Mouse (Mus musculus) neural tube, embryonic 11.5 days (tissue): ENCODE measurements around the gene Syt9. TPM values are rescaled to one million over a fixed set of nuclear protein-coding genes. Genes with fewer than 3 reads are reported as not detected.

Source experiments
- ATAC-seq: fragments of 200-750 bp; cut with Nextera tagmentation; 2 replicates; pipeline ENCODE4 v1.8.0; 2017; ENCODE audit warnings: moderate number of reproducible peaks, mild to moderate bottlenecking, moderate TSS enrichment, moderate library complexity; ENCODE audit not compliant: insufficient read depth, low FRiP score, low TSS enrichment
- DNase-seq: peaks from one replicate; pipeline ENCODE4 v3.0.0-alpha.2; 2015; ENCODE audit warnings: low spot score
- H3K27ac ChIP-seq: fragments of 300-500 bp; sonication (generic); 2 replicates; pipeline ENCODE4 v1.5.1; 2014; ENCODE audit warnings: low read depth, mild to moderate bottlenecking, low read length
- H3K27me3 ChIP-seq: fragments of 300-500 bp; sonication (generic); 2 replicates; pipeline ENCODE4 v1.6.1; 2014; ENCODE audit warnings: mild to moderate bottlenecking, low read length, mixed read lengths; ENCODE audit not compliant: control insufficient read depth, insufficient read depth
- H3K36me3 ChIP-seq: fragments of 300-500 bp; sonication (generic); 2 replicates; pipeline ENCODE4 v1.6.1; 2014; ENCODE audit warnings: mild to moderate bottlenecking, low read length, moderate library complexity, mixed read lengths; ENCODE audit not compliant: control insufficient read depth, insufficient read depth
- H3K4me1 ChIP-seq: fragments of 300-500 bp; sonication (generic); 2 replicates; pipeline ENCODE4 v1.6.1; 2014; ENCODE audit warnings: low read length, mixed read lengths; ENCODE audit not compliant: control insufficient read depth, insufficient read depth
- H3K4me2 ChIP-seq: fragments of 300-500 bp; sonication (generic); 2 replicates; pipeline ENCODE4 v1.6.1; 2014; ENCODE audit warnings: low read depth, mild to moderate bottlenecking, moderate library complexity
- H3K4me3 ChIP-seq: fragments of 300-500 bp; sonication (generic); 2 replicates; pipeline ENCODE4 v1.5.1; 2014; ENCODE audit warnings: low read depth, low read length
- H3K9ac ChIP-seq: fragments of 300-500 bp; sonication (generic); 2 replicates; pipeline ENCODE4 v1.6.1; 2014; ENCODE audit warnings: mild to moderate bottlenecking, low read length
- H3K9me3 ChIP-seq: fragments of 300-500 bp; sonication (generic); 2 replicates; pipeline ENCODE4 v1.6.1; 2016; ENCODE audit warnings: low read length; ENCODE audit not compliant: control insufficient read depth
- WGBS: fragments of 180-500 bp; shearing (Covaris S2); extraction: QIAGEN DNeasy Blood & Tissue Kit; methylation state at CpG from one replicate; pipeline ENCODE4 v1.1.7; 2014; 5-methylcytosine and 5-hydroxymethylcytosine counted together
- polyA plus RNA-seq: library from polyadenylated mRNA; unstranded; fragments of >200 nt; fragmentation: Nextera tagmentation; extraction: Ambion mirVana; gene quantifications from 2 replicates; pipeline ENCODE4 v1.2.1, GENCODE M21; 2014

The Syt9 gene
- polyA plus RNA-seq: 4.2 and 4.4 TPM in 2 replicates

DNA sequence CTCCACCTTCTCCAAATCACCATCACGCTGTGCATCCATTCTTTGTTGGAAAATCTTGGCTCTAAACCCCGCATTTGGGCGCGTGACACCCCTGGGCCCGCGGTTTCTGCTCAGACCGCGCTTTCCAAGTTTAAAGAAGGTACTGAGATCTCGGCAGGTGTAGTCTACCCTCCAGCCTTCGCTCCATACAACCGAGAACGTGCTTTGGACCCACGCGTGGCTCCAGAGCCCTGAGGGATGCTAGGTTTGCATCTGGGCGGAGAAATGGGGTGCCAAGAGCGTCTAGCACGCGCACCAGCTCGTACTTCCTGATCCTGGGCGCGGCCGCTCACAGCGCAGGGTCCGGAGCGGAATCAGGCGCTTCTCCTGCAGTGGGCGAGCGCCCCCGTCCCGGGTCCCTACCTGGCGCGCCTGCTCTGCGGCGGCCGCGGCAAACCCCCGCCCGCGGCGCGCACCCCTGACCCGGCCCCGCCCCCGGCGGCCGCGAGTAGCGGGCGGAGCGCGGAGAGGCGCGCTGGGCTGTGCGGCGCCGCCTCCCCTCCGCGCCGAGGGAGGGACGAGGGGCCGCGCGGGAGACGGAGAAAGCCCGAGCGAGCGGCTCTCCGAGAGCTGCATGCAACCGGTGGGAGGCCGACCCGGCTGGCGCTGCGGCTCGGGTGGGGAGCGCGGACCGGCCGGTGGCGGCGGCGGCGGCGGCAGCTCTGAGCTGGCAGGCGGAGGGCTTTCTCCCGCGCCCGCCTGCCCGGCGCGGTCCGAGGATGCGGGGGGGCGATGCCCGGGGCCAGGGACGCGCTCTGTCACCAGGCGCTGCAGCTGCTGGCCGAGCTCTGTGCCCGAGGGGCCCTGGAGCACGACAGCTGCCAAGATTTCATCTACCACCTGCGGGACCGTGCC lies at the start of gene Syt9:
Gene Syt9 (plus strand): TSS at position 497 of the 894 bp plus-strand sequence.
- WGBS: under 1% methylated on average over 53 of the region's 102 CpGs
- peak; percentile 93 for ATAC-seq
- Histone ChIP-seq H3K4me1 (no peaks in the 10 kb centered on the region), H3K4me2 (peak within 1 kb of the TSS; percentile 100), H3K27me3 (peaks cover 18% of the 10 kb centered on the region), H3K36me3 (no peaks in the 10 kb centered on the region), H3K27ac (no peak within 1 kb of the TSS), H3K4me3 (peak within 1 kb of the TSS; percentile 69), H3K9ac (peak within 1 kb of the TSS; percentile 54), H3K9me3 (no peaks in the 10 kb centered on the region)
- peak; percentile 70 for DNase-seq

GRCm38 (mm10) chr7:107339013-107339412 lies 31.5 kb upstream of the Syt9 start:
- no peak overlapping the region for H3K9ac ChIP-seq
- H3K9me3 ChIP-seq: no peaks in the 10 kb centered on the region
- H3K27me3 ChIP-seq: no peaks in the 10 kb centered on the region
- no peaks in the 10 kb centered on the region for H3K36me3 ChIP-seq
- H3K4me1 ChIP-seq: no peaks in the 10 kb centered on the region
- WGBS: 85% methylated on average over 5 of the region's 5 CpGs
- H3K4me3 ChIP-seq: no peak overlapping the region
- DNase-seq: no peak
- H3K4me2 ChIP-seq: no peak overlapping the region
- H3K27ac ChIP-seq: no peak overlapping the region
- ATAC-seq: no peak

DNA sequence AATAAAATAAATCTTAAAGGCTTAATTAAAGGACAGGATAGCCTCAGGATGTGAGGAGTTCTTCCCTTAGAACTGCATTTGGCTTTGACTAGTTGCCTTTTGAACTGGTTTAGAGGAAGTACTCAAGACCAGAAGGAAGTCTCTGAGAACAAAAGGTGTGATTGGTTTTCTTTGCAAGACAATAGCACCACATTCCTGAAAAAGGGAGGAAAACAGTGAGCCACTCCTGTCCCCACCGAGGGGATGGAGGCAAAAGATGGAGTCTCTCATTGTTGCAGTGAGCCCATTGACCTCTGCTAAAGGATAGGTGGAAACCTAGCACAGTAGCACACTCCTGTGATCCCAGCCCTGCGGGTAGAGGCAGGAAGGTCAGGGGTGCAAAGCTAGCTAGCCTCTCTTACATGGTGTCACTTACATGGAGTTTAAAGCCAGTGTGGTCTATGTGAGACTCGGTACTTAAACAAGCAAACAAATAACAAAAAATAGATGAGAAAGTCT lies 30.9 kb upstream of the Syt9 start:
- no peak overlapping the region for H3K9ac ChIP-seq
- no peak overlapping the region for H3K27ac ChIP-seq
- no peaks in the 10 kb centered on the region for H3K36me3 ChIP-seq
- H3K27me3 ChIP-seq: no peaks in the 10 kb centered on the region
- no peak for ATAC-seq
- DNase-seq: no peak
- WGBS: 47% methylated on average over 3 of the region's 3 CpGs
- no peaks in the 10 kb centered on the region for H3K9me3 ChIP-seq
- no peak overlapping the region for H3K4me3 ChIP-seq
- H3K4me2 ChIP-seq: no peak overlapping the region
- H3K4me1 ChIP-seq: no peaks in the 10 kb centered on the region

GRCm38 (mm10) chr7:107340221-107340620 lies 30.3 kb upstream of the Syt9 start:
- H3K9ac ChIP-seq: no peak overlapping the region
- no peak overlapping the region for H3K4me2 ChIP-seq
- ATAC-seq: no peak
- DNase-seq: no peak
- H3K27me3 ChIP-seq: no peaks in the 10 kb centered on the region
- no peaks in the 10 kb centered on the region for H3K9me3 ChIP-seq
- H3K4me1 ChIP-seq: no peaks in the 10 kb centered on the region
- H3K4me3 ChIP-seq: no peak overlapping the region
- H3K36me3 ChIP-seq: no peaks in the 10 kb centered on the region
- 61% methylated on average over 1 of the region's 1 CpGs for WGBS
- no peak overlapping the region for H3K27ac ChIP-seq

DNA sequence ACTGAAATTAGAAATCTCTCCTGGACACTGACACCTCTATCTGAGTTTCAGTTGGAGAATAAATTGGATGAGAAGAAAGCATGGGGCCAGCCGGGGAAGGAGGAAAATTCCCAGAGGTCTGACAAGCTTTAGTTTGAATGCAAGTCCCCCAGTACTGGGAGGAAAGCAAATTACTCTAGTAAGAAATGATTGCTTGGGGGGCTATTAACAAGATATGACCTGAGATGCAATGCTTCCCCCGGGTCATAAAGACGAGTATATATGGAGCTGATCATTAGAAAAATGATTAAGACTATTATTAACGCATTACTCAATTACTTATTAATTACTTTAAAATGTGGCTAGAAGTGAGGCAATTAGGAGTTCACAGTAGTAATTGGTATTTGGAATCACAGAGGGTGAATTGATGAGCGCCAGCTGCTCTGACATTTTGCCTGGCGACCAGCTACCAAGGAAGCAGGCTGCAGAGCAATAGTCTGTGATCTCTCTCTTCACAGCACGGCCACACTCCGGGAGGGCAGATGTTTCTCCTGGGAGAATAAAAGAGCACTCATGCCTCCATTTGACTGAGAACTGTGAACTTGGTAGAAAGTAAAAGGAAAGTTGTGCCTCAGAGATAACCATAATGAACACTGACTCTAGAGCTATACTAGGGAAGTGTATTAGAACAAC lies 28.9 kb upstream of the Syt9 start:
- 41% methylated on average over 8 of the region's 8 CpGs for WGBS
- H3K9me3 ChIP-seq: no peaks in the 10 kb centered on the region
- H3K4me3 ChIP-seq: no peak overlapping the region
- no peaks in the 10 kb centered on the region for H3K4me1 ChIP-seq
- H3K36me3 ChIP-seq: no peaks in the 10 kb centered on the region
- H3K4me2 ChIP-seq: no peak overlapping the region
- no peak overlapping the region for H3K9ac ChIP-seq
- DNase-seq: no peak
- no peak overlapping the region for H3K27ac ChIP-seq
- no peak for ATAC-seq
- no peaks in the 10 kb centered on the region for H3K27me3 ChIP-seq

GRCm38 (mm10) chr7:107349201-107349600 lies 21.3 kb upstream of the Syt9 start:
- WGBS: 71% methylated on average over 1 of the region's 1 CpGs
- no peak for DNase-seq
- Histone ChIP-seq H3K27me3 (no peaks in the 10 kb centered on the region), H3K9me3 (no peaks in the 10 kb centered on the region), H3K4me3 (no peak overlapping the region), H3K36me3 (no peaks in the 10 kb centered on the region), H3K4me1 (no peaks in the 10 kb centered on the region), H3K9ac (no peak overlapping the region), H3K27ac (no peak overlapping the region), H3K4me2 (no peak overlapping the region)
- ATAC-seq: no peak

- Histone ChIP-seq H3K4me1 (no peaks in the 10 kb centered on the region), H3K9ac (no peak overlapping the region), H3K27me3 (no peaks in the 10 kb centered on the region), H3K27ac (no peak overlapping the region), H3K4me2 (no peak overlapping the region), H3K4me3 (no peak overlapping the region), H3K9me3 (no peaks in the 10 kb centered on the region), H3K36me3 (no peaks in the 10 kb centered on the region)
- no peak for DNase-seq
- no peak for ATAC-seq
- 92% methylated on average over 3 of the region's 3 CpGs for WGBS
Observed at GRCm38 (mm10) chr7:107362153-107362552, 8.4 kb upstream of the Syt9 start.

DNA sequence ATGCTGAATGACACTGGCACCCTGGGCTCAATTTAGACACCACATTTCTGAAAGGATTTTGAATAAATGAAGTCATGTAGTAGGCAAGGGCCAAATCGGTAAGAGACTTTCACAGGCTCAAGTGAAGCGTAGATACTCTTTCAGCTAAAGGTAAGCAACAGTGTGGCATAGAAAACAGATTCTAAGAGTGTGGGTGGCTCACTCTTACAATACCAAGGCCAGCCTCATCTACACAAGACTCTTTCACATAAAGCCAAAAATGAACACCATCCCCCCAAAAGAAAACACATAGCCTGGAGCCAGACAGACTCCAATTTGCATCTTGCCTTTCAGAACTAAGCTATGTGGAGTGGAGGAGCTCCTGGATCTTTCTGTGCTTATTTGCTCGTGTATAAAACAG lies 7.9 kb upstream of the Syt9 start:
- Histone ChIP-seq H3K4me1 (no peaks in the 10 kb centered on the region), H3K9ac (no peak overlapping the region), H3K27ac (no peak overlapping the region), H3K36me3 (no peaks in the 10 kb centered on the region), H3K4me3 (no peak overlapping the region), H3K4me2 (no peak overlapping the region), H3K9me3 (no peaks in the 10 kb centered on the region), H3K27me3 (no peaks in the 10 kb centered on the region)
- DNase-seq (no peak), ATAC-seq (no peak)
- WGBS: 77% methylated on average over 3 of the region's 3 CpGs
